Mouse (Mus musculus): Measurements from ENCODE around the gene Rad51. TPM values are rescaled to one million over a fixed set of nuclear protein-coding genes. Genes with fewer than 3 reads are reported as not detected.

Rad51 gene
- 14.0 TPM for polyA plus RNA-seq (2014; fragmentation: Illumina TruSeq; extraction: RNeasy Lipid Tissue Mini Kit (QIAGEN cat#74804); ENCODE audit: low replicate concordance)

DNA sequence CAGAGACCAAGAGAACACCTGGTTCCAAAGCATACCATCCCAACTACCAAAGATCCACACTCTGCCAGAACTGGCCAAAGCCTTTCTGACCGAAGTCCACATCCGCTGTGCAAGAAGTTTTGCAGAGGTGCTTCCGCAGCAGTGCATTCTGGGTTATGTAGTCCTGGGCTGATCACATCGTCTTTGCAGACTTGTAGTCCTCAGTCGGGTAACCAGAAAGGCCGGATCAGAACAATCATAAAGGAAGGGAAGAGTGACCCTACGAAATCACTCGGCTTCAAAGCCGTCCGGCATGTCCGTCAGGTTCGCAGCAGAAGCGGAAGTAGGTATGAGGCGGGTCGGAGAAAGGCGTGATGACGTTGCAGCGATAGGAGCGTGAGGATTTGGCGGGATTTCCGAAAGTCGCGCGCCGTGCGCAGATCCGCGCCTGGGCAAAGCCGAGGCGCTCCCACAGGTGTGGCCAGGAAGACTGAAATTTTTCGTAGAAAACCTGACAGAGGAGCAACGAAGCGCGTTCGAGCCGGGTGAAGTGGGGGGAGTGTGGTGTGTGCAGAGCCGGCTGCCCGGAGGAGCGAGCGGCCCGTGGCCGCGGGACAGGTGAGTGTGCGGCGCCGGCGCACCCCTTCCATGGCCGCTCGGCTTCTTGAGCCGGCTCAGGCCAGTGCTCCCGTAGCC, at the start of gene Rad51:
Gene Rad51, plus strand, starts transcription at position 356 of the 675 bp plus-strand sequence.

DNA sequence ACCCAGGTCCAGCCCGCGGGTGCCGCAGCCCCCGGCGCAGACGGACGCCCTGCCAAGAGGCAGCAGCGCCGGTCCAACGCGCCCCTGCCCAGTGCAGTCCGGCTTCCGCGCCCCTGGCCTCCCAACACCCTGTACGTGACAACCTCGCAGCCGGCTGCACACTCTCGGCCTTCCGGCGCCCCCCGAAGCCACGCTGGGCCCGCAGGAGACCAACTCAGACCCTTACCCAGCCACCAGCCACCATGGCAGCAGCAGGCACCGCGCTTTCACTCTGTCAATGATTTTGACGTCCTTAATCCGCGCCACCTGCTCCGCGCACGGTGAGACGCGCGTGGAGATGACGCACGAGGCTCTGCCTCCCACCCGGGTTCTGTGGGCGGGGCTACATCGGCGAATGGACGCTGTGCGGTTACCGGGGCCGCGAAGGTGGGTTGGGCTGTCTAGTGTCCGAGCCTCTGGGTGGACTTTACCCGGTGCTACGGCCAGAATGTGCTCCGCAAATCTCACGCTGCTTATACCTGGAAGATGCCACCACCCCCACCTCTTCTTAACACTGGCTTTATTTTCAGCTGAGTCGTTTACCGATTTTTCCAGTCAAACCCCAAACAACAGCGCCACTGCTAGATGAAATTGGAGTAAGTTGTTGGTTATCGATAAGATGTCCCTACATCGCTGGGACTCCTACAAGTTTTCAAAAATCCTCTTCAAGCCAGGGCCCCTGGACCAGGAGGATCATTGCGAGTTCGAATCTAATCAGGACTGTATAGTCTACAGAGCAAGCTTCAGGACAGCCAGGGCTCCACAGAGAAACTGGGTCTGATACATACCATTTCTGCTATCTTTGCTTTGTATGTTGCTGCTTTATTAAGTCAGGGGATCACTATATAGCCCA, 44.3 kb downstream of the Rad51 start, which contains the start of gene Rmdn3:
Gene Rmdn3, minus strand, starts transcription at position 354 of the 892 bp plus-strand sequence.

DNA sequence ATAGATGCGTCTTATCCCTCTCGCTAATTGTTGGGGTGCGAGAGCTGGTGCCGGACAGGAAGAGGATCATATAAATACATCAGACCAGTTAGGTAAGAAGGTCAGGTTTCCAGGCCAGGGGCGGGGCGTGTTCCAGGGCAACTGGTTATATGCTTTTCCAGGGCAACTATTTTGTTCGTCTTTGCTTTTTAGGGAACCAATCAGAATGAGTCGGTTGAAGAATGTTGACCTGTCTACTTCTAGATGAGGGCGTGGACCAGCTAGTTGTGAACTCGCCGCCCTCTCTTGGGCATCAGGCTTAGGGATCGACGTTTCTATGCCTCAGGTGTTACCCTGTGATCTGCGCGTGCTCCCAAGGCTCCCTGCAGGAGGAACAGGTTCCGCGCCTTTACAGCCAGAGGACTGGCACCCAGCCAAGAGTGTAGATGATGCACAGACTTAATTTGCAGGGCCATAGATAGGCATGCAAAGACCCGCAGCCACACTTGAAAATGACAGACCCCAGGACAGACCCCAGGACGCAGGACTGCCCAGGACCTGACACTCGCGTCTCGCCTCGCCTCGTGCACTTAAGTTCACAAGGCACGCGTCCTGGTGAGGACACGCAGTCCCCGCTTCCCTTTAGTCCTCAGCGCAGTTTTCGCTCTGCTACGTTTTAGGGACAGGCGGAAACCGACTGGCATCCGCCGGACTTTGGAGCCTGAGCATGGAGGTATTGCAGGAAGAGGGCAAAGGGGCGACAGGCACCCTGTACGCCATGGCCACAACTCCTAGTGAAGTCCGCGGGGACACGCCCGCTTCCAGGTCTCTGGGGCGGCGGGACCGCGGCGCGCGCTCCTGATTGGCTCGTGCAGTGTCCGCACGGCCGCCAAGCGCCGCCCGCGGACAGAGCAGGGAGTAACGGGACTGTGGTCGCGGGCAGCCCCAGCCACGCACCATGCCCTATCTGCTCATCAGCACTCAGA, 54.6 kb downstream of the Rad51 start, which contains the start of gene Gchfr:
Gene Gchfr, plus strand, starts transcription at position 873 of the 965 bp plus-strand sequence.

DNA sequence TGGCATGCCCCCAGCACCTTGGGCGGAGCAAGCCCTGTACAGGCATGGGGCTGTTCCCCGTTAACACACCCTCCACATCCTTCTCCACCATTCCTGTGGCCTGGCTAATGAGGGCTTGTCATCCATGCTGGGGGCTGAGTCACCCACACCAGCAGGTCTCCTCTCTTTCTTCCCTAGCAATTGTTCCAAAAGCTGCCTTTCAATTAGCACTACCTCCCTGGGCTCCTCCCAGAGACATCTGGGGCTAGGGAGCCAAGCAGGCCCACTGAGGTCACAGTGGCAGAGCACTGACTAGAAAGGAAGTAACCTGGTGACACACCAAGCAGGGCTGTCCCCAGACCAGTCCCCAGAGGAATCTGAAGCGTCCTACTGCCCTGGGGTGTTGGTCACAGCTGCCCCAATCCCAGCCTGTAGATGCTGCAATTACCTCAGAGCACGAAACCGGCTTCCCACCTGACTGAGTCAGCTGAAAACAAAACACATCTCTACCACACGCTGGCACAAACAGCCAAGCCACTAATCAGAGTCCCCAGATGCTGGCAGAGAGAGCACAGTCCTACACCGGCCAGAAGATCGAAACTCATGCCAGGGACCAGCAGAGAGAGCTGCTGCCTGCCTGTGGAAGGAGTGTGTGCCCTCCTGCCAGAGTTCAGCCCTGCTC, 61.5 kb downstream of the Rad51 start, which contains the start of gene Gm14137:
Gene Gm14137, plus strand, starts transcription at position 519 of the 661 bp plus-strand sequence.

Other genes with a start within 250 kb of the Rad51 start
- 2.5 TPM for gene Bahd1, start 212.4 kb upstream of the Rad51 start, polyA plus RNA-seq (2014; fragmentation: Illumina TruSeq; extraction: RNeasy Lipid Tissue Mini Kit (QIAGEN cat#74804); ENCODE audit: low replicate concordance)
- 0.59 TPM for gene Chst14, start 186.3 kb upstream of the Rad51 start, polyA plus RNA-seq (2014; fragmentation: Illumina TruSeq; extraction: RNeasy Lipid Tissue Mini Kit (QIAGEN cat#74804); ENCODE audit: low replicate concordance)
- gene Ccdc32, start 83.4 kb upstream of the Rad51 start, polyA plus RNA-seq (2014; fragmentation: Illumina TruSeq; extraction: RNeasy Lipid Tissue Mini Kit (QIAGEN cat#74804); ENCODE audit: low replicate concordance) = 22.2 TPM
- gene Rpusd2, start 78.0 kb upstream of the Rad51 start, polyA plus RNA-seq (2014; fragmentation: Illumina TruSeq; extraction: RNeasy Lipid Tissue Mini Kit (QIAGEN cat#74804); ENCODE audit: low replicate concordance) = 1.7 TPM
- 14.3 TPM for gene Knl1, start 65.7 kb upstream of the Rad51 start, polyA plus RNA-seq (2014; fragmentation: Illumina TruSeq; extraction: RNeasy Lipid Tissue Mini Kit (QIAGEN cat#74804); ENCODE audit: low replicate concordance)
- gene Rmdn3, start 44.2 kb downstream of the Rad51 start, polyA plus RNA-seq (2014; fragmentation: Illumina TruSeq; extraction: RNeasy Lipid Tissue Mini Kit (QIAGEN cat#74804); ENCODE audit: low replicate concordance) = 154 TPM
- gene Gchfr, start 55.0 kb downstream of the Rad51 start, polyA plus RNA-seq (2014; fragmentation: Illumina TruSeq; extraction: RNeasy Lipid Tissue Mini Kit (QIAGEN cat#74804); ENCODE audit: low replicate concordance) = not detected
- not detected for gene Gm14137, start 61.7 kb downstream of the Rad51 start, polyA plus RNA-seq (2014; fragmentation: Illumina TruSeq; extraction: RNeasy Lipid Tissue Mini Kit (QIAGEN cat#74804); ENCODE audit: low replicate concordance)
- 2.9 TPM for gene Zfyve19, start 95.8 kb downstream of the Rad51 start, polyA plus RNA-seq (2014; fragmentation: Illumina TruSeq; extraction: RNeasy Lipid Tissue Mini Kit (QIAGEN cat#74804); ENCODE audit: low replicate concordance)
- not detected for gene Dnajc17, start 96.0 kb downstream of the Rad51 start, polyA plus RNA-seq (2014; fragmentation: Illumina TruSeq; extraction: RNeasy Lipid Tissue Mini Kit (QIAGEN cat#74804); ENCODE audit: low replicate concordance)
- gene Ppp1r14d, start 117.1 kb downstream of the Rad51 start, polyA plus RNA-seq (2014; fragmentation: Illumina TruSeq; extraction: RNeasy Lipid Tissue Mini Kit (QIAGEN cat#74804); ENCODE audit: low replicate concordance) = 40.4 TPM
- gene Spint1, start 124.6 kb downstream of the Rad51 start, polyA plus RNA-seq (2014; fragmentation: Illumina TruSeq; extraction: RNeasy Lipid Tissue Mini Kit (QIAGEN cat#74804); ENCODE audit: low replicate concordance) = 24.6 TPM
- not detected for gene Rhov, start 158.5 kb downstream of the Rad51 start, polyA plus RNA-seq (2014; fragmentation: Illumina TruSeq; extraction: RNeasy Lipid Tissue Mini Kit (QIAGEN cat#74804); ENCODE audit: low replicate concordance)
- 0.26 TPM for gene Vps18, start 175.9 kb downstream of the Rad51 start, polyA plus RNA-seq (2014; fragmentation: Illumina TruSeq; extraction: RNeasy Lipid Tissue Mini Kit (QIAGEN cat#74804); ENCODE audit: low replicate concordance)
- gene Dll4, start 213.0 kb downstream of the Rad51 start, polyA plus RNA-seq (2014; fragmentation: Illumina TruSeq; extraction: RNeasy Lipid Tissue Mini Kit (QIAGEN cat#74804); ENCODE audit: low replicate concordance) = 0.30 TPM
- not detected for gene Chac1, start 238.4 kb downstream of the Rad51 start, polyA plus RNA-seq (2014; fragmentation: Illumina TruSeq; extraction: RNeasy Lipid Tissue Mini Kit (QIAGEN cat#74804); ENCODE audit: low replicate concordance)